In genomic region chr3:84022723-84023122, GRCm38 (mm10) we compare ENCODE assay signal across 10 mouse cellular contexts. TPM values are rescaled to one million over a fixed set of nuclear protein-coding genes. Genes with fewer than 3 reads are reported as not detected.
DNase-seq lines count a peak whose midpoint lies in the region; ATAC-seq lines count a peak whose summit lies in the region.
"Had no signal": no experiment of that assay in that cellular context is flagged by ENCODE, and none has a peak within 500 bp of the region (broad histone marks: within the 10 kb centered on the region; RNA-seq: fewer than 3 reads in every experiment).

No protein-coding gene starts in this region.

- no peak overlapping the region for H3K4me3 ChIP-seq in liver, embryonic 12.5 days
- H3K4me3 ChIP-seq: lung, embryonic 15.5 days had no signal

- no peaks in the 10 kb centered on the region for H3K27me3 ChIP-seq in liver, embryonic 12.5 days (replicated peaks)
- H3K27me3 ChIP-seq: lung, embryonic 15.5 days had no signal

- no peaks in the 10 kb centered on the region for H3K9me3 ChIP-seq in liver, embryonic 12.5 days (replicated peaks)
- H3K9me3 ChIP-seq: lung, embryonic 15.5 days had no signal

- ATAC-seq in liver, embryonic 12.5 days: peak; percentile 77

- peak overlapping the region; percentile 37; the same call in 1 of the 2 replicates for H3K9ac ChIP-seq in liver, embryonic 12.5 days
- H3K9ac ChIP-seq: lung, embryonic 15.5 days had no signal

- DNase-seq in gastrocnemius, postnatal 25 days: peak; percentile 15
- no peak for DNase-seq in gastrocnemius, postnatal 10 days
- peak; percentile 50 for DNase-seq in urinary bladder, postnatal 14 days (ENCODE audit: low spot score)
- no peak for DNase-seq in urinary bladder, postnatal 4 days (ENCODE audit: low spot score in 2 of 2)
- DNase-seq in urinary bladder, postnatal 36 days (ENCODE audit: low spot score in 2 of 2): peak; percentile 23 to 48
- no peak for DNase-seq in adrenal gland, adult 8-10 months
- DNase-seq in left cerebral cortex, adult 8-10 months (ENCODE audit: low spot score in 2 of 2): no peak
- DNase-seq: cerebellum, postnatal 25 days had no signal

- H3K4me2 ChIP-seq in liver, embryonic 12.5 days: peak overlapping the region; percentile 36
- H3K4me2 ChIP-seq: lung, embryonic 15.5 days had no signal

- H3K4me1 ChIP-seq in liver, embryonic 12.5 days: peaks cover 44% of the 10 kb centered on the region

- H3K27ac ChIP-seq in liver, embryonic 12.5 days: peak overlapping the region; percentile 59
- H3K27ac ChIP-seq: lung, embryonic 15.5 days had no signal

- peaks cover 36% of the 10 kb centered on the region for H3K36me3 ChIP-seq in liver, embryonic 12.5 days

- 62% methylated on average over 5 of the region's 5 CpGs for WGBS in liver, embryonic 12.5 days (ENCODE audit: insufficient replicate concordance)

RNA-seq across cellular contexts. Expression of gene Tmem131l, which starts 17.3 kb away (rescaled TPM):
- 10 to 100 TPM; 10.1 to 12.7 TPM for total RNA-seq in gastrocnemius, postnatal 25 days (2021)
- total RNA-seq in gastrocnemius, postnatal 10 days (2021): 10 to 100 TPM; 26.6 to 41.5 TPM
- 30.3 and 32.0 TPM in 2 replicates for polyA plus RNA-seq in liver, embryonic 12.5 days (2016; fragmentation: Nextera tagmentation; extraction: Ambion mirVana)
- total RNA-seq in adrenal gland, adult 8-10 months (2022): 10 to 100 TPM; 37.3 to 56.8 (median 50.1) TPM
- total RNA-seq in left cerebral cortex, adult 8-10 months (2022): 10 to 100 TPM; 17.5 to 23.7 (median 18.6) TPM

Comparison
In these comparisons a context has a peak if more than half of its experiments do, and no peak if none do; other contexts are left out.
1. DNase-seq: peak in gastrocnemius, postnatal 25 days (single experiment), urinary bladder, postnatal 14 days (single experiment) and urinary bladder, postnatal 36 days (2 of 2); none in gastrocnemius, postnatal 10 days (single experiment), urinary bladder, postnatal 4 days (0 of 2), adrenal gland, adult 8-10 months (single experiment) and left cerebral cortex, adult 8-10 months (0 of 2).